In the genomic region with DNA sequence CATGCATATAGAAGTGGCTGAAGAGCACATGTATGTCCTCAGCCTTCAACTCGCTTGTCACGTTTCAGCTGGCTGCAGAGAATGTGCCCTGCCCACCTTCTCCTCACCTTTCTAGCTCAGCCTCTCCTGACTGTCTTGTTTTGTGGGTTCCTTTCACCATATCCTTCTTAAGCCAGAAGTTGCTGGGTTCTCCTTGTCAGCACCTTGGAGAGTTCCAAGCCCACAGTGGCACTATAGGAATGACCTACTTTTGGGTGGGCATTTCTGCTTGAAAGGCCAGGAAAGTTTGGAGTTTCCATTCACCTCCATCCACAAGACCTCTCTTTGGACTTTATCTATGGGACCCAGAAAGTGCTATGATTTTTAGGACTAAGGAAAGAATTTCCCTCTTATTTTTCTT, we compare ENCODE assay signal across 16 mouse cellular contexts.
DNase-seq lines count a peak whose midpoint lies in the region; ATAC-seq and TF ChIP-seq lines count a peak whose summit lies in the region.
"Had no signal": no experiment of that assay in that cellular context is flagged by ENCODE, and none has a peak within 500 bp of the region (broad histone marks: within the 10 kb centered on the region; RNA-seq: fewer than 3 reads in every experiment).

No protein-coding gene starts in this region.

- no peak overlapping the region for H3K4me3 ChIP-seq in lung, embryonic 14.5 days (ENCODE audit: low read depth, low read length)
- H3K4me3 ChIP-seq in lung, adult 2 months (replicated peaks; ENCODE audit: extremely low read depth, low read depth, low read length): no peak overlapping the region
- H3K4me3 ChIP-seq: hindbrain, embryonic 13.5 days; kidney, embryonic 15.5 days; left cerebral cortex, adult 2 months; liver, embryonic 13.5 days had no signal

- no peak overlapping the region for H3K9ac ChIP-seq in lung, embryonic 14.5 days
- H3K9ac ChIP-seq: hindbrain, embryonic 13.5 days; kidney, embryonic 15.5 days; liver, embryonic 13.5 days had no signal

- H3K4me2 ChIP-seq in lung, embryonic 14.5 days: no peak overlapping the region
- H3K4me2 ChIP-seq: hindbrain, embryonic 13.5 days; kidney, embryonic 15.5 days; liver, embryonic 13.5 days had no signal

- no peaks in the 10 kb centered on the region for H3K36me3 ChIP-seq in lung, embryonic 14.5 days (ENCODE audit: insufficient read depth)
- H3K36me3 ChIP-seq: hindbrain, embryonic 13.5 days; kidney, embryonic 15.5 days; liver, embryonic 13.5 days had no signal

- TF ChIP-seq CTCF in lung, embryonic 14.5 days (IDR thresholded peaks at IDR 0.05; ENCODE audit: low read depth): no peak
- TF ChIP-seq CTCF in lung, adult 2 months (IDR thresholded peaks at IDR 0.05; ENCODE audit: insufficient read depth, low read length): no peak

- H3K27me3 ChIP-seq in lung, embryonic 14.5 days (ENCODE audit: insufficient read depth, low read length): no peaks in the 10 kb centered on the region
- H3K27me3 ChIP-seq: hindbrain, embryonic 13.5 days; kidney, embryonic 15.5 days; liver, embryonic 13.5 days had no signal

- H3K9me3 ChIP-seq in lung, embryonic 14.5 days (ENCODE audit: low read depth, low read length): no peaks in the 10 kb centered on the region
- H3K9me3 ChIP-seq: hindbrain, embryonic 13.5 days; kidney, embryonic 15.5 days; liver, embryonic 13.5 days had no signal

- 42% methylated on average over 2 of the region's 2 CpGs for WGBS in lung, embryonic 14.5 days
- 41% methylated on average over 2 of the region's 2 CpGs for WGBS in lung, adult 2 months

- no peak overlapping the region for H3K27ac ChIP-seq in lung, embryonic 14.5 days (ENCODE audit: low read depth)
- H3K27ac ChIP-seq: hindbrain, embryonic 13.5 days; kidney, embryonic 15.5 days; left cerebral cortex, adult 2 months; liver, embryonic 13.5 days had no signal

- DNase-seq in adrenal gland, postnatal 10 days: peak; percentile 36
- DNase-seq in adrenal gland, postnatal 4 days (ENCODE audit: low spot score in 2 of 2): no peak
- DNase-seq in lung, embryonic 14.5 days: peak; percentile 77
- no peak for DNase-seq in lung, adult 2 months
- peak; percentile 21 for DNase-seq in embryo, embryonic 9.5 days (ENCODE audit: extremely low spot score)
- DNase-seq in retina, embryonic 14.5 days (ENCODE audit: low spot score): peak; percentile 74
- no peak for DNase-seq in right cerebral cortex, postnatal 25 days
- no peak for DNase-seq in layer of hippocampus, adult 18-20 months (ENCODE audit: low spot score in 2 of 2)
- DNase-seq: adrenal gland, adult 8-10 months; cerebellum, adult 2 months; liver, embryonic 13.5 days; right cerebral cortex, adult 18-20 months; thymus, adult 2 months had no signal

- TF ChIP-seq POLR2A in lung, adult 2 months (IDR thresholded peaks at IDR 0.05; ENCODE audit: borderline replicate concordance, extremely low read depth, low read depth, low read length): no peak

- H3K4me1 ChIP-seq in lung, embryonic 14.5 days (ENCODE audit: insufficient read depth): no peaks in the 10 kb centered on the region
- H3K4me1 ChIP-seq in lung, adult 2 months (ENCODE audit: control insufficient read depth, insufficient read depth, low read length): no peaks in the 10 kb centered on the region
- H3K4me1 ChIP-seq: hindbrain, embryonic 13.5 days; kidney, embryonic 15.5 days; liver, embryonic 13.5 days had no signal

- no peak for ATAC-seq in lung, embryonic 14.5 days (ENCODE audit: insufficient read depth)

Comparison
In these comparisons a context has a peak if more than half of its experiments do, and no peak if none do; other contexts are left out.
1. DNase-seq: peak in adrenal gland, postnatal 10 days (single experiment), lung, embryonic 14.5 days (single experiment), embryo, embryonic 9.5 days (single experiment) and retina, embryonic 14.5 days (single experiment); none in adrenal gland, postnatal 4 days (0 of 2), lung, adult 2 months (single experiment), right cerebral cortex, postnatal 25 days (single experiment) and layer of hippocampus, adult 18-20 months (0 of 2).